Mouse (Mus musculus): ENCODE measurements around the gene Fignl1.

Fignl1 gene

GRCm38 (mm10) chr11:11808820-11809403, at the start of gene Fignl1:
TSS of gene Fignl1 (minus strand) at chr11:11808962.
- peak; percentile 88 to 96 for DNase-seq (ENCODE audit: low read depth in 1 of 2, low spot score in 2 of 2)

- DNase-seq (ENCODE audit: low read depth in 1 of 2, low spot score in 2 of 2), result no peak
These were observed 48.2 kb upstream of the Fignl1 start for GRCm38 (mm10) chr11:11856959-11857358.

GRCm38 (mm10) chr11:11855685-11856131, 46.9 kb upstream of the Fignl1 start:
- DNase-seq (ENCODE audit: low read depth in 1 of 2, low spot score in 2 of 2), result no peak

DNA sequence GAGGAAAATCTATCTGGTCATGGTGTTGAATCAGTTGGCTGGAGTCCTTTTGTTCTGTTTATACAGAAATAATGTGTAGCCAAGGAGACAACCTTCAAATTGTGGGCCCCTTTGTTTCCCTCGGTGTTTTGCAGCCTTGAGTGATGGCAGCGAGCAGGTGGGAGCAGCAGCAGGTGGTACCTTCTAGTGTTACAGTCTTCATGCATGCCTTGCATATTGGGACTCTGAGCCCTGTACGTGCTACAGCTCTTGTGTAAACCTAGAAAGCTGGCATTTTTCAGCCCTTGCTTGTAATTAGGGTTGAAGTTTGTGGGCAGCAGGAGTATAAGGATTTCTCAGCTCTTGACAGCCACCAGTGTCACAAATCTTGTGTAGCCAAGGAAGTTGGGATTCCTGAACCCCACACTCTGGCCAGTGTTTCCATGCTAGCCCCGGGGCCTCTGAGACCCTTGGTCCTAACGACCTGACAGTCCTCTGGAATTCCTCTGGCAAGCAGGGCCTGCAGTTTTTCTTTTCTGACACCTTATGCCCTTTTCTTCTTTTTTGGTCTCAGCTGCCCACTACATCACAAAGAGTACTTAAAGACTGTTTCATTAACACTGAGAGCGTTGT, 46.4 kb upstream of the Fignl1 start:
- no peak for DNase-seq (ENCODE audit: low read depth in 1 of 2, low spot score in 2 of 2)

- DNase-seq (ENCODE audit: low read depth in 1 of 2, low spot score in 2 of 2), result no peak
These were observed 45.1 kb upstream of the Fignl1 start for GRCm38 (mm10) chr11:11853731-11854461.

DNA sequence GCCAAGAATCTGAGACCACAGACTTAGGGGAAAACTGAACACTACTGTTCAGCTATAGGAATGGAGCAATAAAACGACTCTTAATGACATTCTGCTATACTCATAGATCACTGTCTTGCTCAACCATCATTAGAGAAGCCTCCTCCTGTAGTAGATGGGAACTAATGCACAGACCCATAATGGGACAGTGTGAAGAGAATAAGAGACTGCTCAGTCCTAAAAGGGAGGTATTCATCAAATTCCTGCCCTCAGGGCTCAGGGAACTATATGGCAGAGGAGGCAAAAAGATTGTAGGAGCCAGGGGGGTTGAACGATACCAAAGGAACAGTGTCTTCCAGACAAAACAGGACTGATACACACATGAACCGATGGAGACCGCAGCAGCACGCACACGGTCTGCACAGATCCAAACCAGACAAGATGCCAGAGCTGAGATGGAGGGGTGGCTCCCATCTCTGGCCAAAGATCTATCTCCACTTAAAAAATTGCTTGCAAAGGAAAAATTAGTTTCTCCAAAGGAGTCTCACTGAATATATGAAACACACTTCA, 43.3 kb upstream of the Fignl1 start:
- DNase-seq (ENCODE audit: low read depth in 1 of 2, low spot score in 2 of 2), result no peak

DNA sequence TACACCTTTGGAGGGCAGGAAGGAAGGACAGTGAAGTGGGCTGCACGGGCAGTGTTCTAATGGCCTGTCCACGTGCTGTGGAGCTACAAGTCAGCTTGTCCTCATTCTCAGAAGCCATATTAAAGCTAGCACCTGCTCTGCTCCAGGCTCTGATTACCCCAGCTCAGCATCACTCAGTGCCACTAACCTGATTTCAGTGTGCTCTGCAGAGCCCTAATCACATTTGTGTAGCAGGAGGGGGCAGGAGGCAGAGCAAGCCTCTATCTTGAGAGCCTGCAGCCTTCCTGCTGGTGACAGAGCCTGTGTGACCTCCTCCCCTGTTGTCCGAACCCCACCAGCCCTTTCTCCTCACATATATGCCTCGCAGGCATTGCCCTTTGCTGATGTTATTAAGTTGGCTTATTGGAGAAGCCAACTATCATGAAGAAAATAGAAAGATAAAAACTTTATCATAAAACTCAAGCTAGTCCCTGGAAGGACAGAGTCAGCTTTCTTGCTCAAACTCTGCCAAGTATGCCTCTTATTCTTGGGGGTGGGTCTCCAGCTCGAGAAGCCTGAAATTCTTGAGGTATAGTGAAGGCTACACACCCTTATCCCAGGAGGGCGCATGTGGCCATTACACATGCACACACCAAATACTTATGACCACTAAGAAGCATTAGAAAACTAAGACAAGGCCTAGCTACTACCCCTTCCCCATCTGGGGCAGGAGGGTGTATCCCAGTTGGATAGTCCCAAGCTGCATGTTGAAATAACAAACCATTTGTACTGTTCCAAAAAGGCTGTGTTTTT, 41.9 kb upstream of the Fignl1 start:
- no peak for DNase-seq (ENCODE audit: low read depth in 1 of 2, low spot score in 2 of 2)

DNA sequence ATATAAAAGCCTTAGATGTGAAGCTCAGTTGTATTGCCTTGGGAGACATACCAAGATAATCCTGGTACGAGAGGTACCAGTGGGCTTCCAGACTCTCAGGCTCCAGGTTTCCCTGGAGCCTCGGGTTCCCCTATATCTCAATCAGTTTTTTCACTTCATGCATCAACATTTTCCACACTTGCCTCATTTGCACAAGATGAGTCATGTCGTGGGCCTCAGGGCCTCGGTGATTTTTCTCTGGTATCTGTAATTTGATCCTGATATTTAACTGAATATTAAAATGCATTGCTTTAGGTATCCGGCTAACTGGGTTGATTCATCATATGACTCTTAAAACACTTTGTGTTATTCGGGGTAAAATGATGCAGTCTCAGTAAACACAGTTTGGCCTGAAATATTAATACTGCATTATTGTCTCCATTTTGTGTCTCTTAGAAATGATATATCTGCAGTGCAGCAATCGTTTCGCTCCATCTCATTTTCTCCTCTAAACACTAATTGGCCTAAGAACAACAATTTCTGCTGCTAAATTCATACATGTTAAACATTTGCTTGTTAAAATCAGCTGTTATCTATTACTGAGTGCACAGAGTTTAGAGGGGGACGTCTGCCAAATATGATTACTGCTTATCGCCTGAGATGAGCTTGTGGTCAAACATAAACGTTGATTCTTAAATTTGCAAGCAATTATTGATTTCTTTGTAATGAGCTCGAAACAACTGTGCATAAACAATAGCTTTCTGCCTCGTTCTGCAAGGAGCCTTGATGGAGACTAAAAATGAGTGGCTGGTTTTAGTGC, 41.0 kb upstream of the Fignl1 start:
- no peak for DNase-seq (ENCODE audit: low read depth in 1 of 2, low spot score in 2 of 2)

DNA sequence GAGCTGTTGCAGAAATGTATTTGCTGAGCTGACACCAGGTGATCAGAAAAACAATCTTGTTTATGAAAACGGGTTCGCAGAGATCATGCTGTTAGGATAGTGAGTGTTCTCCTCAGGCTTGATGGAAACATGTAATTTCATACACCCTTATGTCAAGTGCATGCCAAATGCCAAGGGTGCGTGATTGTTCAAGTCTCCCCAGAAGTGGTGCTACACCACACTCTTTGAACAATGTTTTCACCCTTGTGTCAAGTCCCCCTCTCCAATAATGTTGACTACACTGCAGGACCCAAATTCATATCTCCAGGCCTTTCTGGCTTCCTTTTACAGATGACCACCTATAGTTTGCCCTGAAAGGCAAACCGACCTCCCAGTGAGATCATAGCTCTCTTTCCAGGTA, 39.7 kb upstream of the Fignl1 start:
- no peak for DNase-seq (ENCODE audit: low read depth in 1 of 2, low spot score in 2 of 2)

DNA sequence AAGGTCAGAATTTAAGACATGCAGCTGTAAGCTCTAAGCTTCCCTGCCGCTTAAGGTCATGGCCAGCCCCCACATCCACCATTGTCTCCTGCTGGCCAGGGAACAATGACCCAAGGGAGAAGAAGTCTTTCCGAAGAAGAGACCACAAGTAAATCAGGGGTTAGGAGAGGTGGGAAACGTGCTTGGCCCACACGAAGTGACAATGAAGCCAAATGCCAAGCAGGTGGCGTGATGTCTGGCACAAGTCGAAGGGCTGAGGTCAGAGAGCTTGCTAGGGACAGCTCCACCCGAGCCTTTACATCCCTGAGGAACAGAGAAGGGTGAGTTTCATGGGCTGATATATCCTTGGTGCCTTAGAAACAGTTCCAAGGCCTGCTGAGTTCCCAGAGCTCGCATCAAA, 36.3 kb upstream of the Fignl1 start:
- no peak for DNase-seq (ENCODE audit: low read depth in 1 of 2, low spot score in 2 of 2)

GRCm38 (mm10) chr11:11844367-11844971, 35.7 kb upstream of the Fignl1 start:
- no peak for DNase-seq (ENCODE audit: low read depth in 1 of 2, low spot score in 2 of 2)

DNA sequence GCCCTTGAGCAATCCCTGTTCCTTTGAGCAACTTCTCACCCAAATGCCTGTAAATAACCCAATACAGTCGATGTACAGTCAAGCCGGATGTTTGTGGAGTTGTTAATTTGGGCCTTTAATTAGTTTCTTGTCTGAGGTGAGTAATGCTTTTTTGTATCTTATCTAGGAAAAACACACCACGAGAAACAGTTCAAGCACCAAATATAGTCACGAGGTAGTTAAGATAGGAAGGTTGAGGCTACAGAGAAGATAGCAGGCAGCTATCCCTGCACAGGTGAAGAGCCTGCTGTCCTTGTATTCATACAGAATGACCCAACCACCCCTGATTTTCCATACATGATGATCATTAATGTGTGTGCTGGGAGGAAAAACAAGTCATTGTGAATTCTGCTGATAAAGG, 32.8 kb upstream of the Fignl1 start:
- DNase-seq (ENCODE audit: low read depth in 1 of 2, low spot score in 2 of 2), result no peak

- DNase-seq (ENCODE audit: low read depth in 1 of 2, low spot score in 2 of 2), result no peak
These were observed 32.0 kb upstream of the Fignl1 start for GRCm38 (mm10) chr11:11840746-11841145.

- no peak for DNase-seq (ENCODE audit: low read depth in 1 of 2, low spot score in 2 of 2)
These were observed 31.1 kb upstream of the Fignl1 start for GRCm38 (mm10) chr11:11839874-11840273.

GRCm38 (mm10) chr11:11837384-11837783, 28.6 kb upstream of the Fignl1 start:
- no peak for DNase-seq (ENCODE audit: low read depth in 1 of 2, low spot score in 2 of 2)

DNA sequence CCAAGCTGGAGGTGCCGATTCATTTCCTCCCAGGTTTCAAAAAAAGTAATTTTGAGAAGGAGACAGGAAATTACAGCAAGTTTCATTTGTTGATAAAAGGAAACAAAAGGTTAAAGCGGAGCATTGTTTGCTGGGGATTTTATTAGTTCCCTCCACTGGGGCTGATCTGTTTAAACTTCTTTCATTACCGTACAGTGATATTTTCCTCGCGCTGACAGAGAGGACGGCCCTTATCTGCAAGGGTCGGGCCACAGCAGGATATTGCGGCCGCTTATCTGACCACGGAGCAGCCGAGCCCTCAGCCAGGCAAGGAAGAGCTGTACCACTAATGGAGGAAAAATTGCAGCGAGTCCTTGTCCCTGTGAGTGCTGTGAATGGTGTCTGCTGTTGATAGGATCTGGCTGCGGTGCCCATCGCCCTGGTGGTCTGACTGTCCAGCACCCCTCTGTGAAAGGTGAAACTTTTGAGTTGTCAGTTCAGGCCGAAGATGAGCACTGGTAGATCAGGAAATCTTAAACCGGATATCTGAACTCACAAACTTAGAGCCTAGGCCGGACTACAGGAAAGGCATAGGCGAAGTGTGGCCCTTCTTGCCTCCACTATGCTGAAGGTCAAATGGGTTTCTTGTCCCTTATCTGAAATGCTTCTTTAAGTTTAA, 28.1 kb upstream of the Fignl1 start:
- no peak for DNase-seq (ENCODE audit: low read depth in 1 of 2, low spot score in 2 of 2)

- no peak for DNase-seq (ENCODE audit: low read depth in 1 of 2, low spot score in 2 of 2)
These were observed 27.5 kb upstream of the Fignl1 start for GRCm38 (mm10) chr11:11836262-11836661.

GRCm38 (mm10) chr11:11835791-11836190, 27.0 kb upstream of the Fignl1 start:
- DNase-seq (ENCODE audit: low read depth in 1 of 2, low spot score in 2 of 2), result no peak

DNA sequence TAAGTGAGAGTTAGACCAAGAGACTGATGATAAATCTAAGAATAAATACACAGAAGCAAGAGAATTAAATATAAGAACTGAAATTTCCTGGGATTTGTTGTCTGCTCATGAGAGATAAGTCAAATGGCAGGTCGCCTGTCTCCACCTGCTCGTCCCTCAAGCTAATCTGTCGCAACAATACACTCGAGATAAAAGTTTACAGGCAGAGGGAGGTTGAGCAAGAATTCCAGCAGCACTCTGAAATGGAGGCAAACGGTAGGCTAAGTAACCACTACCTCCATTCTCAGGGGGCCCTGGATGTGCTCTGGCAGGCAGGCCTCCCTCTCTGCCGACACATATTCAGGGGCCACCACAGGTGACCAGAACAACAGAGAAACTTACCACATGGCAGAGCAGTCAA, 26.6 kb upstream of the Fignl1 start:
- no peak for DNase-seq (ENCODE audit: low read depth in 1 of 2, low spot score in 2 of 2)

DNA sequence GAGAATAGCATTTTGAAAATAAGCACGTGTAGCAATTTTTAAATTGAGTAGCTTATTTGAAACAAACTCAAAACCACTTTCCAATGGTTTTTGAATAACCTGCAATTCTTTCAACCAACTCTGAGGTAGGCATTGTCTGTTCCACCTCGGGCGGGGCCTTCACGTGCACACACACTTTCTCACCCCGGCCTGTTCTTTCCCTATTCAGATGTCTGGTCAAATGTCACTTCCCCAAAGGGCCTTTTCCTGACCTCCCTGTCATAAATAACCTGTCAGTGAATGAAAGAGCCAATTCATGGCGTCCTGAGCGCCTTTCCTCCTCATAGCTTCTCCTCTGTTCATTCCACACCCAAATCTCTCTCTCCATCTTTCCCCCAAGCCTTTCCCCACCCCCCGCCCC, 24.3 kb upstream of the Fignl1 start:
- no peak for DNase-seq (ENCODE audit: low read depth in 1 of 2, low spot score in 2 of 2)
